Mouse (Mus musculus): Measurements from ENCODE around the gene Pdcd1lg2.

GRCm38 (mm10) chr19:29455156-29455555 lies 44.4 kb downstream of the Pdcd1lg2 start:
- TF ChIP-seq CTCF (IDR thresholded peaks at IDR 0.05; ENCODE audit: low read depth, low read length), result no peak
- no peak for TF ChIP-seq POLR2A (IDR thresholded peaks at IDR 0.05; ENCODE audit: borderline replicate concordance, low read depth, low read length)

Measured in bone marrow macrophage, adult 2 months (primary cell).